Mouse (Mus musculus): ENCODE measurements around the gene Smlr1.

- TF ChIP-seq POLR2A (IDR thresholded peaks at IDR 0.05; ENCODE audit: extremely low read depth, insufficient read depth, low read length) (no peak), CTCF (IDR thresholded peaks at IDR 0.05; ENCODE audit: extremely low read depth, insufficient read depth, low read length) (no peak)
These were observed 48.8 kb upstream of the Smlr1 start for GRCm38 (mm10) chr10:25584899-25585298.
